In genomic region chr11:4083316-4084078, GRCm38 (mm10) we compare ENCODE assay signal across 9 mouse cellular contexts. TPM values are rescaled to one million over a fixed set of nuclear protein-coding genes. Genes with fewer than 3 reads are reported as not detected.
A peak's percentile ranks its signal among the peaks of the same experiment; 100 is the strongest.
DNase-seq lines count a peak whose midpoint lies in the region; ATAC-seq and TF ChIP-seq lines count a peak whose summit lies in the region.
"Had no signal": no experiment of that assay in that cellular context is flagged by ENCODE, and none has a peak within 500 bp of the region (broad histone marks: within the 10 kb centered on the region; RNA-seq: fewer than 3 reads in every experiment).

No protein-coding gene starts in this region.

- H3K27me3 ChIP-seq in forebrain, embryonic 16.5 days (replicated peaks; ENCODE audit: control insufficient read depth, insufficient read depth, low read length) = no peaks in the 10 kb centered on the region
- H3K27me3 ChIP-seq: limb, embryonic 12.5 days had no signal

- intact Hi-C loops in gastrocnemius, adult 2 months (cut with DNase I) = loop anchor here (1.0 to 2.0 kb wide), 2 partner anchors 29 to 82 kb away; no protein-coding TSS in a partner anchor
- intact Hi-C loops in gastrocnemius, postnatal 36 days (cut with DNase I) = loop anchor here (1.0 kb wide), 1 partner anchor 82 kb away; no protein-coding TSS in a partner anchor

- H3K36me3 ChIP-seq in forebrain, embryonic 16.5 days (ENCODE audit: control insufficient read depth, insufficient read depth) = no peaks in the 10 kb centered on the region
- H3K36me3 ChIP-seq: limb, embryonic 12.5 days had no signal

- peak; percentile 42 for DNase-seq in gastrocnemius, adult 2 months
- no peak for DNase-seq in gastrocnemius, postnatal 36 days
- DNase-seq in MEL-GATA-1-ER (ENCODE audit: extremely low read depth, low read depth) = peak; percentile 55
- peak; percentile 64 to 71 for DNase-seq in cerebellum, adult 18-20 months
- DNase-seq in kidney, postnatal 25 days = peak; percentile 52 to 79
- DNase-seq in skeletal muscle tissue, adult 2 months (ENCODE audit: low read depth, low spot score) = peak; percentile 60

- H3K9ac ChIP-seq in forebrain, embryonic 16.5 days (replicated peaks; ENCODE audit: low read depth, low read length) = no peak overlapping the region

- no peak overlapping the region for H3K4me3 ChIP-seq in gastrocnemius, adult 2 months
- no peak overlapping the region for H3K4me3 ChIP-seq in forebrain, embryonic 16.5 days (replicated peaks; ENCODE audit: low read length)
- H3K4me3 ChIP-seq: limb, embryonic 12.5 days had no signal

- H3K9me3 ChIP-seq in forebrain, embryonic 16.5 days (ENCODE audit: control insufficient read depth, low read length) = no peaks in the 10 kb centered on the region
- H3K9me3 ChIP-seq: limb, embryonic 12.5 days had no signal

- peak; percentile 45; the same call in 1 of the 2 replicates for ATAC-seq in forebrain, embryonic 16.5 days
- peak; percentile 35 for ATAC-seq in megakaryocyte-erythroid progenitor cell, adult 5-6 weeks (replicated peaks; ENCODE audit: low FRiP score, low TSS enrichment, poor library complexity, severe bottlenecking)

- no peak overlapping the region for H3K4me2 ChIP-seq in forebrain, embryonic 16.5 days (ENCODE audit: low read length)
- H3K4me2 ChIP-seq: limb, embryonic 12.5 days had no signal

- WGBS in forebrain, embryonic 16.5 days = 28% methylated on average over 5 of the region's 5 CpGs

- TF ChIP-seq CTCF in gastrocnemius, adult 2 months (IDR thresholded peaks at IDR 0.05) = peak; percentile 88

- H3K4me1 ChIP-seq in forebrain, embryonic 16.5 days (replicated peaks; ENCODE audit: control insufficient read depth, insufficient read depth, low read length) = no peaks in the 10 kb centered on the region
- H3K4me1 ChIP-seq: limb, embryonic 12.5 days had no signal

- no peak overlapping the region for H3K27ac ChIP-seq in gastrocnemius, adult 2 months
- no peak overlapping the region for H3K27ac ChIP-seq in forebrain, embryonic 16.5 days (ENCODE audit: low read length)
- H3K27ac ChIP-seq: limb, embryonic 12.5 days had no signal

RNA-seq across cellular contexts. Expression of gene Mtfp1, which starts 11.7 kb away (rescaled TPM):
- 10 to 100 TPM; 38.9 to 72.9 TPM for total RNA-seq in gastrocnemius, adult 2 months (2021)
- 10 to 100 TPM; 52.1 to 53.4 TPM for total RNA-seq in gastrocnemius, postnatal 36 days (2021)
- polyA plus RNA-seq in forebrain, embryonic 16.5 days (2015; fragmentation: Nextera tagmentation; extraction: Ambion mirVana) = 8.8 and 10.3 TPM in 2 replicates
- total RNA-seq in megakaryocyte-erythroid progenitor cell, adult 5-6 weeks (2014; fragmentation: Nextera tagmentation) = 39.6 and 47.8 TPM in 2 replicates
- total RNA-seq in megakaryocyte-erythroid progenitor cell, adult 5-6 weeks (2017) = 26.3 and 31.4 TPM in 2 replicates

RNA-seq across cellular contexts. Expression of gene Sec14l3, which starts 18.9 kb away (rescaled TPM):
- not detected for total RNA-seq in gastrocnemius, adult 2 months (2021)
- total RNA-seq in gastrocnemius, postnatal 36 days (2021) = not detected
- 1.2 and 2.8 TPM in 2 replicates for polyA plus RNA-seq in forebrain, embryonic 16.5 days (2015; fragmentation: Nextera tagmentation; extraction: Ambion mirVana)
- not detected in 2 replicates for total RNA-seq in megakaryocyte-erythroid progenitor cell, adult 5-6 weeks (2014; fragmentation: Nextera tagmentation)
- total RNA-seq in megakaryocyte-erythroid progenitor cell, adult 5-6 weeks (2017) = not detected in 2 replicates
- polyA plus RNA-seq: limb, embryonic 12.5 days had no signal

RNA-seq across cellular contexts. Expression of gene Sec14l2, which starts 39.7 kb away (rescaled TPM):
- total RNA-seq in gastrocnemius, adult 2 months (2021) = under 1 TPM; 0.22 to 0.36 TPM
- total RNA-seq in gastrocnemius, postnatal 36 days (2021) = under 1 TPM; 0.33 to 0.42 TPM
- 1.6 and 1.7 TPM in 2 replicates for polyA plus RNA-seq in forebrain, embryonic 16.5 days (2015; fragmentation: Nextera tagmentation; extraction: Ambion mirVana)
- 17.5 and 26.8 TPM in 2 replicates for total RNA-seq in megakaryocyte-erythroid progenitor cell, adult 5-6 weeks (2014; fragmentation: Nextera tagmentation)
- total RNA-seq in megakaryocyte-erythroid progenitor cell, adult 5-6 weeks (2017) = 4.5 and 22.5 TPM in 2 replicates

RNA-seq across cellular contexts. Expression of gene Rnf215, which starts 51.5 kb away (rescaled TPM):
- total RNA-seq in gastrocnemius, adult 2 months (2021) = 1 to 10 TPM; 4.6 to 6.3 TPM
- total RNA-seq in gastrocnemius, postnatal 36 days (2021) = 1 to 10 TPM; 4.4 to 5.5 TPM
- polyA plus RNA-seq in forebrain, embryonic 16.5 days (2015; fragmentation: Nextera tagmentation; extraction: Ambion mirVana) = 51.7 and 52.6 TPM in 2 replicates
- 6.6 and 8.0 TPM in 2 replicates for total RNA-seq in megakaryocyte-erythroid progenitor cell, adult 5-6 weeks (2014; fragmentation: Nextera tagmentation)
- total RNA-seq in megakaryocyte-erythroid progenitor cell, adult 5-6 weeks (2017) = 3.4 and 5.8 TPM in 2 replicates

RNA-seq across cellular contexts. Expression of gene Sec14l4, which starts 52.2 kb away (rescaled TPM):
- total RNA-seq in gastrocnemius, adult 2 months (2021) = not detected
- total RNA-seq in gastrocnemius, postnatal 36 days (2021) = not detected
- not detected in 2 replicates for polyA plus RNA-seq in forebrain, embryonic 16.5 days (2015; fragmentation: Nextera tagmentation; extraction: Ambion mirVana)
- not detected in 2 replicates for total RNA-seq in megakaryocyte-erythroid progenitor cell, adult 5-6 weeks (2014; fragmentation: Nextera tagmentation)
- not detected in 2 replicates for total RNA-seq in megakaryocyte-erythroid progenitor cell, adult 5-6 weeks (2017)
- polyA plus RNA-seq: limb, embryonic 12.5 days had no signal

Comparison
In these comparisons a context has a peak if more than half of its experiments do, and no peak if none do; other contexts are left out.
1. DNase-seq: peak in gastrocnemius, adult 2 months (single experiment), MEL-GATA-1-ER (single experiment), cerebellum, adult 18-20 months (2 of 2), kidney, postnatal 25 days (2 of 2) and skeletal muscle tissue, adult 2 months (single experiment); none in gastrocnemius, postnatal 36 days (0 of 2).